Mouse (Mus musculus): ENCODE measurements around the gene Olfr1271. TPM values are rescaled to one million over a fixed set of nuclear protein-coding genes. Genes with fewer than 3 reads are reported as not detected.

Olfr1271 gene
- polyA plus RNA-seq (2015; fragmentation: Nextera tagmentation; extraction: Ambion mirVana): not detected in 2 replicates

GRCm38 (mm10) chr2:90270932-90271331, at the start of gene Olfr1271:
Gene Olfr1271, minus strand, starts transcription at chr2:90271032.

GRCm38 (mm10) chr2:90292741-90293140, 21.9 kb upstream of the Olfr1271 start, which contains the start of gene Olfr1272:
Gene Olfr1272, minus strand, starts transcription at chr2:90292841.

GRCm38 (mm10) chr2:90257492-90257891, 13.3 kb downstream of the Olfr1271 start, which contains the start of gene Olfr142:
Gene Olfr142, minus strand, starts transcription at chr2:90257592.

GRCm38 (mm10) chr2:90224393-90224792, 46.4 kb downstream of the Olfr1271 start, which contains the start of gene Olfr1506:
Gene Olfr1506, minus strand, starts transcription at chr2:90224493.

Other genes with a start within 250 kb of the Olfr1271 start
- gene Olfr1264, start 245.5 kb downstream of the Olfr1271 start, polyA plus RNA-seq (2015; fragmentation: Nextera tagmentation; extraction: Ambion mirVana): not detected in 2 replicates
- not detected in 2 replicates for gene Olfr1265, start 235.7 kb downstream of the Olfr1271 start, polyA plus RNA-seq (2015; fragmentation: Nextera tagmentation; extraction: Ambion mirVana)
- not detected in 2 replicates for gene Olfr140, start 207.4 kb downstream of the Olfr1271 start, polyA plus RNA-seq (2015; fragmentation: Nextera tagmentation; extraction: Ambion mirVana)
- not detected in 2 replicates for gene Olfr1269, start 149.6 kb downstream of the Olfr1271 start, polyA plus RNA-seq (2015; fragmentation: Nextera tagmentation; extraction: Ambion mirVana)
- not detected in 2 replicates for gene Olfr32, start 128.7 kb downstream of the Olfr1271 start, polyA plus RNA-seq (2015; fragmentation: Nextera tagmentation; extraction: Ambion mirVana)
- gene Olfr1270, start 117.9 kb downstream of the Olfr1271 start, polyA plus RNA-seq (2015; fragmentation: Nextera tagmentation; extraction: Ambion mirVana): not detected in 2 replicates
- not detected in 2 replicates for gene Olfr1506, start 46.5 kb downstream of the Olfr1271 start, polyA plus RNA-seq (2015; fragmentation: Nextera tagmentation; extraction: Ambion mirVana)
- not detected in 2 replicates for gene Olfr142, start 13.4 kb downstream of the Olfr1271 start, polyA plus RNA-seq (2015; fragmentation: Nextera tagmentation; extraction: Ambion mirVana)
- not detected in 2 replicates for gene Olfr1272, start 21.8 kb upstream of the Olfr1271 start, polyA plus RNA-seq (2015; fragmentation: Nextera tagmentation; extraction: Ambion mirVana)
- not detected in 2 replicates for gene Gm13769, start 51.2 kb upstream of the Olfr1271 start, polyA plus RNA-seq (2015; fragmentation: Nextera tagmentation; extraction: Ambion mirVana)
- gene Olfr1274-ps, start 127.7 kb upstream of the Olfr1271 start, polyA plus RNA-seq (2015; fragmentation: Nextera tagmentation; extraction: Ambion mirVana): not detected in 2 replicates

Measured in skeletal muscle tissue, postnatal 0 days (tissue).